Mouse (Mus musculus): Measurements from ENCODE around the gene Myh14.

- TF ChIP-seq CTCF (IDR thresholded peaks at IDR 0.05; ENCODE audit: control insufficient read depth, insufficient read depth, insufficient read length) (peak; percentile 24), USF1 (IDR thresholded peaks at IDR 0.05; ENCODE audit: low read depth) (no peak), MYOD1 (IDR thresholded peaks at IDR 0.05; ENCODE audit: control insufficient read depth, insufficient read length, low read depth) (no peak), MAX (IDR thresholded peaks at IDR 0.05) (no peak), MYOG (IDR thresholded peaks at IDR 0.05; ENCODE audit: control insufficient read depth, extremely low read depth, insufficient read length) (no peak)
These were observed 37.2 kb downstream of the Myh14 start for GRCm38 (mm10) chr7:44633407-44633806.

Data from C2C12 (cell line).